Mouse (Mus musculus) cerebellum, adult (tissue): ENCODE measurements around the gene Hepacam.

Experiments used
- ATAC-seq: cut with Nextera tagmentation; 2 replicates; pipeline ENCODE4 v1.9.2; 2017; ENCODE audit warnings: mild to moderate bottlenecking, moderate library complexity, mixed read lengths; ENCODE audit not compliant: insufficient number of reproducible peaks, low FRiP score, low TSS enrichment

Hepacam gene

DNA sequence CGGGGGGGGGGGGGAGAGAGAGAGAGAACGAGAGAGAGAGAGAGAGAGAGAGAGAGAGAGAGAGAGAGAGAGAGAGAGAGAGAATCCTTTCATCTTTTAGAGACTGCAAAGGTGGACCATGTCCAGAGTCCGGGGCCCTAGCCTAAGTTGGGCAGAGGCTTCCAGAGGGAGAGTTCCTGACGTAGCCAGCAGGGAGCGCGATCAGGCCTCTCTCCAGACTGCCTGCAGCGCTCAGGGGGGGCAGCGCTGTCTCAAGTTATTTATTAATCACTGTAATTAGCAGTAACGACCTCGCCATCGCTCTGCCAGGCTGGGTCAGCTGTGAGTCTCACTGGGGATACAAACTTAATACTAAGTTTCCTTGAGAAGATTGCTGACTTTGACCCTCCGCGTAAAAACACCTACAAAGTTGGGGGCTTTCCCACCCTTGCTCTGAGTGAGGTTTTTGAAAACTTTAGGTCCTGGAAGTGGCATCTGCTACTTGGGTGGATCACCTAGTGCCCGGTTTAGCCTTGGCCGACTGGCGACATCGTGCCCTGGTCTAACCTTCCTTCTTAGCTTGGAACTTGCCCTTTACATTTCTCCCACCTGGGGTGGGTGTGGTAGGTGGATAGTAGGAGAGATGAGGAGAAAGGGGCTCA lies 65.0 kb downstream of the Hepacam start:
- ATAC-seq: no peak

DNA sequence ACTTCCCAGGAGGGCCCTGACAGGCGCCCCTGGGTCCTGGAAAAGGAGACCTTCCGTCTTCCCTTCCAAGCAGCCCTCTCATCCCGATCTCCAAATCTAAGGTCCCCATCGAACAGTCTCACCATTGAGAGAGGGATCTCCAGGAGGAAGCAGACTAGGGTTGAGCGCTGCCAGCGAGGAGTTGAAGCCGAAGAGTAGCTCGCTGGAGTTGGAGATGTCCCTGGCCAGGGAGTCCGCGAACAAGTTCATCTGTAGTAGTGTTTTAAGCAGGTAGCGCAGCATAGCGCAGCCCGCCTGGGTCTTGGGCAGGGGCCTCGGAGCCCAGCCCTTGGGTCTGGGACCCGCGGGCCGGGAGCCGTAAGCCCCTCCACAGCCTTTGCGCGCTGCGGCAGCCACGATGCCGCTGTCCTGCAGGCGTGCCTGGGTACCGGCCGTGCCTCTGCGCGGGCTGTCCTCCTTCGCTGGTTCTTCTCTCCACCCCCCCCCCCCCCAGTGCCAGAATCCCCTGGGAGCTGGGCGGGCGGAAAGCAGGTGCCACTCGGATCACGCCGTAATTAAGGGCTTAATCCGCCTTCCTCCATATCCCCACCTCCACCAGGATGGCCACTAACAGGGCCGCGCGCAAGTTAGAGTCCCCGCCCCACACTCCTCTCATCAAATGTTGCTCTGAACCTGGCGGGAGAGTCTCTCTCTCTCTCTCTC lies 65.7 kb downstream of the Hepacam start, which contains the start of gene Robo3:
Gene Robo3 (minus strand): TSS at position 527 of the 702 bp plus-strand sequence.
- no peak for ATAC-seq

DNA sequence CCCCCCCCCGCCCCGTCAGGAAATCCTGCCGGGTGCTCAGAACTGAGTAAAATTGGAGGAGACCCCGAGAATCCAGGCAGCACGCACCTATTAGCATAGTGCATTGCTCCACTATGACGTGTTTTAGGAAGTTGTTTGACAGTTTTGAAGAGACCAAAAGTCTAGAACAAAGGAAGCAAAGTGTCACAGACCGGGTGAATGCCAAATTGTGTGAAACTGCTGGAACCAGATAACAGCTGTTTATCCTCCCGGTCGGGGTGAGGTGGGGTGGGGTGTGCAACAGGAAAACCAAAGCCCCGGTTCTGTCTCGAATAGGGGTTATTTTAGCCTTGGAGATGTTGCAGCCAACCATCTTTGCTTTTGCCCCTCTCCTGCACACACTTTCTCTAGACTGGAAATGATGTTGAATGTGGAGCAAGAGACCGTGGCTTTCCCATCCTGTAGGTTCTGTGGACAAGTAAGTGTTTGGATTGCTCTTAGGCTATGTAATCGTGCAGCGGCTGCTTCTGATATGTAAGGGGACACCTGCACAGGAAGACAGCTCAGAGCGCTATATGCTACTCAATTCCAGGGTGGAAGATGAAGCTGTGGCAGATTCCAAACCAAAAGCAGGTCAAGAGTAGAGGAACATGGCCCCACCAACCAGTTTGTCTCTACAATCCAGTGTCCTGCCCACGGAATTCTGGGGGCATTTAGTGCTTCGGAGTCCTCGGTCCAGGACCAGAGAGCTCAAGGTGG lies 66.8 kb downstream of the Hepacam start:
- no peak for ATAC-seq

DNA sequence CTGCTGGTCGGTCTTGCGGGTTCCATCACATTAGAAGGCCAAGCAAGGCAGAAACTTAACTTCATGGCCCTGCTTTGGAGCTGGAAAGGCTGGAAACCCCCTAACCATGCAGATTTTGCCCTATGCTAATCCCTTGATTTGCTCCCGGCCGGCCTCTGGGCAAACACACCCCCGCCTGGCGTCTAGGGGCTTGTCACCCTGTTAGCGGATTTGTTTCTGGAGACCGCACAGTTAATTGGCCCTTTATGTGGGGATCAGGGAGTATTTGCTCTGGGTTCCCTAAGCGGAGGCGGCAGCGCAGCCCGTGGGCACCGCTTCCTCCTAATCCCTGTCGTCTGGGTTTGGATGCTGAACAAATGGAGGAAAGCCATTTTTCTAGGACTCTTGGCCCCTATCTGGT lies 67.8 kb downstream of the Hepacam start:
- no peak for ATAC-seq

DNA sequence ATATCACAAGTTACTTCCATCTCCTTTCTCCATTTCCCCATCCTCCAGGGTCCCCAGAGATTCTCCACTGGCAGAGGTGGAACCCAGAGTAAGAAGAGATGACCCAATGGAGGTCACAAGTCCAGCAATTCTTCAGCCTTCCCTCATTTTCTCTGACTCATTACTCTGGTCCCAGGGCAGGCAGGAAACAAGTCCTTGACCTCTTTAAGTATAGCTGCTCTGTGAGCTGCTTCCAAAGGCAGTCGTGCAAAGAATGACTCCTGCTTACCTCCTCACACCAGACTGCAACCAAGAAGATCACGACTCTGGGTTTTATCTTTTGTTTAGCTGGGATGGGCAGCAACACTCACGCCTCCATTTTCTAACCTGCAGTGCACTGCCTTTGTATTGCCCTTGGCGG lies 68.5 kb downstream of the Hepacam start:
- ATAC-seq: no peak
